Mouse (Mus musculus) spleen, adult 12 weeks (tissue): Measurements from ENCODE around the gene Kcnh7.
"Not testable (repeated sequence)": the region's sequence is repeated elsewhere in the genome, so short reads cannot be mapped to it uniquely, and the experiment has no call there.

Source experiments
- DNase-seq: peaks from one replicate; pipeline ENCODE4 v3.0.0; 2022; ENCODE audit warnings: low spot score

Kcnh7 gene

DNA sequence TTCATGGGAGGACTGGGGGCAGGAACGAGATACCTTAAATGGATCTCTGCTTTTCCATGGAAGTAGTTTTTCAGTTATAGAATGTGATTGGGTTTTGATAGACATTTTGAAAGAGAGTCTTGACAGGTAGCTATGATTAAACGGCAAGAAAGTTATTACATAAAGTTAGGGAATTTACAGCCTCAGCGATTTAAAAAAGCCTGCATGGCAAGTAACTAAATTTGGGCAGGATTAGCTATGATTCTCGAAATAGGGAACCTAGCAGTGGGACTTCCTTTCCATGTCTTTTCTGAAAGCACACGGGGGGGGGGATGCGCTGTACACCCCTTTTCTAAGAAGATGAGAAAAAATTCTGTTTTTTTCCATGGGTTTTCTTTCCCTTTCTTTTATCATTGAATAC, 466.8 kb downstream of the Kcnh7 start:
- DNase-seq = no peak

DNA sequence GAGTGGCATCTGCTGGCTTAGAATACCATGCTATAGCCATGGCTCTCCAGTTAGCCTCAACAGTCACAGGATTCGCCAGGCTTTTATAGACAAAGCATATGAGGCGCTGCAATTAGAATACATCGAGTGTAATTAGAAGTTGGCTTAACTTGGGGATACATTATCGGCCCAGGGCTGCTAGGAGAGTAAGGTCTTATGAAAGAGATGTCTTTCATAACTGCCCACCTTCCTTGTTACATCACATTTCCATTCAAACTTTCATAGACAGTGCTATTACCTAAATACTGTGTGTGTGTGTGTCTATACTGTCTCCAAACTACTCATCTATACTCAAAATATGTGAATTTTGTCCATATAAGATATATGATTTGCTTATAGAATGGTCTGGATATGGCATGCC, 468.8 kb downstream of the Kcnh7 start:
- no peak for DNase-seq

DNA sequence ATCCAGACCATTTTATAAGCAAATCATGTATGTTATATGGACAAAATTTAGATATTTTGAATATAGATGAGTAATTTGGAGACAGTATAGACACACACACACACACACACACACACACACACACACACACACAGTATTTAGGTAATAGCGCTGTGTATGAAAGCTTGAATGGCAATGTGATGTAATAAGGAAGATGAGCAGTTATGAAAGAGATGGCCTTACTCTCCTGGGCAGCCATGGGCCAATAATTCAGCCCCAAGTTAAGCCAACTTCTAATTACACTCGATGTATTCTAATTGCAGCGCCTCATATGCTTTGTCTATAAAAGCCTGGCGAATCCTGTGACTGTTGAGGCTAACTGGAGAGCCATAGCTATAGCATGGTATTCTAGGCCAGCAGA, 469.7 kb downstream of the Kcnh7 start:
- DNase-seq = not testable (repeated sequence)

DNA sequence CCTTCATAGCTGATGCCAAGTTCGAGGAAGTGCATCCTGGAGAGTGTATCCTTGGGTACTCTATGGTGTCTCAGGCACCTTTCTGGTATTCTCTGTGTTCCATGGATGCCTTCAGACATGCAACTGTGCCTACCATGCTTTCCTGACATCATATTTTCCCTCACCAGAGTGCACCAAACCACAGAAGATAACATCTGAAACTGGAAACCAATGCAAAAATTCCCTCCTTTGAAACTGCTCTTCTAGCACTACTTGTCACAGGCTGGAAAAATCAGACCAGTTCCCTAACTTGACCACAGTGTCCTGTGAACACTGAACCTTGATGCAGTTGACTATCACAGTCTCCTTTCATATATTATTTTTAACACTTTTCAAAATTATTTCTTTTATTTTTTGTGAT, 474.5 kb downstream of the Kcnh7 start:
- no peak for DNase-seq

DNA sequence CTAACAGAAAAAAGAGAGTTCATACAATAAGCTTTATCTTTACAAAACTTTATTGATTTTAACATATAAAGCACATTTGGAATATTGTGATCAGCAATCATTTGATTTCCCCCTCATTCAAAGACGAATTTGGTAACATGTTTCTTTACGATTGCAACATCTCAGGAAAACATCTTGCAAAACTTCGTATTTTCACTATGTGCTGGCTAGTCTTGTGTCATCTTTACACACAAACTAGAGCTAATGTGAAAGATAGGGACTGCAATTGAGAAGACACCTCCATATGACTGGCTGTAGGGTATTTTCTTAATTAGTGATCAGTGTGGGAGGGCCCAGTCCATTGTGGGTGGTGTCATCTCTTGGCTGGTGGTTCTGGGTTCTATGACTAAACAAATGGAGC, 477.8 kb downstream of the Kcnh7 start:
- DNase-seq = no peak

DNA sequence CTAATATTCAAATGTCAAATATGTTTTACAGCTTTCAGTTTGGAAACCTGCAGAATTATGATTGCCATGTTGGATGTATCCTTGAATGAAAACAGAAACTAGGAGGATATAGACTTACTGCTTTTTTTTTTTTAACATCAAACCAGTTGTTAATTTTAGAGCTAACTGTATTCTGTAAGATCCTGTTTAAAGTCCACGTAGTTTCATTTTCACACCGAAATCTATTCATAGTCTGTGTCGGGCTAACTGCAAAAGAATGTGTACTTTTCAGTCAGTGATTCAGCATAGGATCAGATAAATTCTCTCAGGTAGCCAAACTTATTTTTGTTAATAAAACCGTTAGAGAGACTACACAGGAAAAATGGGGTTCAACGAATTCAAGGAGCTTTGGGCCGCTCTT, 498.2 kb downstream of the Kcnh7 start:
- DNase-seq = no peak

DNA sequence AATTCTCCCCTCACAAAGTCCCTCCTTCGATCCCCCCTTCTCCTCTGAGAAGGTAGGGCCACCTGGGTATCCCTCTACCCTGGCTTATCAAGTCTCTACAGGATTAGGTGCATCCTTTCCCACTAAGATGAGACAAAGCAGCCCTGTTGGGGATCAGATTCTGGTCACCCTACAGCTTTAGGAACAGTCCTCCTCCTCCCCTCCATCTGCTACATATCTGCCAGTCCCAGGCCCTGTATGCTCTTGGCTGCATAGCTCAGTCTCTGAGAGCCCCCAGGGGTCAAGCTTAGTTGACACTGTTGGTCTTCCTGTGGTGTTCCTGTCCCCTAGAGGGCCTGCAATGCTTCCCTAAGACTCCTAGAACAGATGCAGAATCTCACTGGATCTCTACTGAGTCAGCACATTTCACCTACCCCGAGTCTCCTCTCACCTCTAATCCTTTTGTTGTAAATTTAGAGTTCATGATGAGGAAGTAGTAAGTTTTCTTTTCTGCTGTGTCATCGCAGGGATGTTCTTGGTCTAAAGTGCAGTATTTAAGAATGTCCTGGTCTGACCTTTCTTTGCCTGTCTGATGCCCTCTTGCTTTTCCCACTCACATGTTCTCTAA, 499.0 kb downstream of the Kcnh7 start:
- DNase-seq = no peak

DNA sequence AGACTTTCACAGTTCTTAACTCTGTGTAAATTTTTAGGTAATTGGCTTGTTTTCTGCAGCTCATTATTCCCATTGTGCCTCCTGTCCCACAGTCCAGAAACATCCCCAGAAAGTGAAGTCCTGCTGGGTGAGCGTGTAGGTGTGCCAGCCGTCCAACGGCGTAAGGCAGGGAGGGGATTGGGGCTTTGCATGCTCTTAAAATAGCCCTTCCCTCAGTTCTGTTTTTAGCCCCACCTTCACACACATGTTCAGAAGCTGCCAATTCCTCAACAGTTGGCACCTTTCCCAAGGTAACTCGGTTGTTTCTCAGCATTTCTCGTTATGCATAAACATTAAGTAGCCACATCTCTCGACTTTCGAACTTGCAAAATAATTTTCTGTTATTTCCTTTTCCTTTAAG, 502.4 kb downstream of the Kcnh7 start:
- no peak for DNase-seq

DNA sequence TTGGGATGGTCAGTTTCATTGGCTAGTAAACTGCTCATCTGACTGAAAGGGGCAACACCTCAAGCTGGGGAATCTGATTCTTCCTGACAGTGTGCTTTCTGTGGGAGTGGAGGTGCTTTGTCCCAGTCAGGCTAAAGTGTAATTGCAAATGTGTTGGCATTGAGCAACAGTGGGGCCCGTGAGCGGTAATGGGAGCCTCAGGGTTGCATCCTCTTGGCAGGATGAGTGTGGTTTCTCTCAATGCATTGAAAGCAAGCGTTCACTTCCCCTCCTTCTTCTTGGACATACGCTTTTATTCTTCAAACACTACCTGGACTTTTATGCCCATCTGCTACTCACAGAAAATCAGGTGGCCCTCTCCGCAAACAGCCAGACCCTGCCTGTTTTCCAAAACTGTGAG, 511.3 kb downstream of the Kcnh7 start:
- DNase-seq = no peak

DNA sequence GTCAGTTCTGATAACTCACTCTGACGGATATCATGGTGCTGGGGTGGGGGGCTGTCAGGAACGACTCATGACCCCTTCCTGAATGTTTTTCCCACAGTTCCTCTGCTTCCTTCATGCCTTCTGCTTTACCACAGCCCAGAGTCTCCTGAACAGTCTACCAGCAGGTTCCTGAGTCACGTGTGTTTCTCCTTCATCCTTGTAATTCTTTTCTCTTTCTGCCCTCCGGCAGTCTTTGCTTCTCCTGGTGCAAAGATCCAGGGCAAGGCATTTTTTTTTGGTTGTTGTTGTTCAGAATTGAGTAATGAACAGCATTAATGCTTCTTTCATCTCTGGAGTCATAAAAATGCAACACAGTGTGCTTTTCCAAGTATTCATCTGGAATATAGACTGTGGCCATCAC, 513.3 kb downstream of the Kcnh7 start:
- DNase-seq = no peak

DNA sequence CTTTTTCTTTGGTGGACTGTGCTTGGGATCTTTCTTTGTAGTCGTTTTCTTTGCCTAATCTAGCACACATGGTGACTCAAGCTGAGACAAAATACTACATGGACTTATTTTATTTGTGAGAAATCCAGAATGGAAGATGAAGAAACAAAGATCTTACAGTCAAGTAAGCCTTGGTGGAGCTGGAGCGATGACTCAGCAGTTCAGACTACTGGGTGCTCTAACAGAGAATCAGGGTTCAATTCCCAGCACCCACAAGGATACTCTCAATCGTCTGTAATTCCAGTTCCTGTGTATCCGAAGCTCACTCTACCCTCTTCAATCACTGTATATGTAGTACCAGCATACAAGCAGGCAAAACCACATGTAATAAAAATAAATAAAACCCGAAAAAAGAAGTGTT, 513.8 kb downstream of the Kcnh7 start:
- no peak for DNase-seq

DNA sequence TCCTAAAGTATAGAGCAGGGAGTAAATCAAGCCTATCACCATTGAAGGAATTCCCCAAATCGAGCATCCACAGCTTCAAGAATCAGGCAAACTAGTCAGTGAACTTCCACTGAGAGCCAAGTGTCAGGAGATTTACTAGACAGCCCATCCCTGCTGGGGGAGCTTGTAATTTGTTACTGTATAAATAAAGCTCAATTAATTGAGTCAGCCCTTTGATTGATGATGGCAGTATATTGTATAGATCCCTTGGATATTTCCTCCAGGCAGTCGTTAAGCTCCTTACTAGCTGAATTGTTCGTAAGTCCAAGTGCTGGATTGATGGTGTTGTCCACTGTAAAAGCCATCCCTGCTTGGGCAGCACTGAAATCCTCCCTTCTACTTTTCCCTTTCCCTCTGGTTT, 514.2 kb downstream of the Kcnh7 start:
- no peak for DNase-seq

DNA sequence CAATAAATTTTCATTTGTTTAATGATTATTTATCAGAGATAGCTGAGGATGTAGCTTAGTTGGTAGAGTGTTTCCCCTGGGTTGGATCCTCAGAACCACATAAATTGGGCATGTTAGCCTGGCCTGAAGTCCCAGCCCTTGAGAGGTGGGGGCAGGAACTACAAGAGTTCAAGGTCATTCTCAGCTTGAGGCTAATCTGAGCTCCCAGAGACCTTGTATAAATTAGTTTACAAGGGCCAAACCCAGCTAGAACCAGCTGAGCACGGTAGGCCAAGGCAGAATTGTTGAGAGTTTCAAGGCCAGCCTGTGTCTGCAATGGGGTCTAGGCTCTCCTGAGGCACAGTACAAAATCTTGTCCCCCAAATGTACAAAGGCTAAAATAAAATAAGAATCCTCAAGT, 518.6 kb downstream of the Kcnh7 start:
- DNase-seq = no peak

DNA sequence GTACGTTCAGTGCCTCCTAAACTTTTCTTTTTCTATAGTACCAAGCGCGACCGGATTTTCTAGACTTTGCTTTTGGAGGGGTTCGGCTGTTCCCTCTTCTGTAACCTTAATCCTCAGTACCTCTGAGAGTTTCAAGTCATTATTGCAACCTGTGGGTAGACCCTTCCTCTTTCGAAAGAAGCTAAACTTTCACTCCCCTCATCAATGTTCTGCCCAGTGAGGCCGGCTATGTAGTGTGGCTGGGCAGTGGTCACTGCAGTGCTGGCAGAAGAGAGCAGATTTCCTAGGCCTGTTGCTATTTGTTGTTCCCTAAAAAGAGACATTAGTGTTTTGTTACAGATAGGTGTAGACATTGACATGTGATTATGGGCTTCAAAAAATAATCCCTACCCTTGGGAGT, 519.2 kb downstream of the Kcnh7 start:
- DNase-seq = no peak

DNA sequence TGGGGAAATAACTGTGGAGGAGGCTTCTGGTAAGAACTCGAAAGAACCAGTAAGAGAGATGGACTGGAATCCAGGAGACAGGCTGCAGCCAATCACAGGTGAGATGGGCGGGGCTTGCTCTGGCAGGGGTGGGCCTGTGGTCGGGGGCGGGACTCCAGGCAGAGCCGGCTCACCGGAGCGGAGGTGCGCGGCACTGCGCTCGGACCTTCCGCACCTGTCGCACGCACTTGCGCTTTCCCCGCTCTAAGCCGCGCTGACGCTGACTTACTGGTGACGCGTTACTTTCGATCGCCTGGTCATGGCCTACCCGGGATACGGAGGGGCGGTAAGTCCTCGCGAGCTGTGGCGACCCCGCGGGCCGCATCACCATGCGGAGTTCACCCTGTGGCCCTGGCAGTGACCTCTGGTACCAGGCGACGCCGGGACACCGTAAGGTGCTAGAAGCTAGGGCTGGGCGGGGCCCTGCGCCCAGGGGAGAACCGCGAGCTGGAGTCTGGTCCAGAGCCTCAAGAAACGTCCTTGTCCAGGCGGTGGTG, 519.9 kb downstream of the Kcnh7 start, which contains the start of gene Gca:
Gene Gca, plus strand, starts transcription at position 151 of the 536 bp plus-strand sequence.
- DNase-seq = peak; percentile 61

DNA sequence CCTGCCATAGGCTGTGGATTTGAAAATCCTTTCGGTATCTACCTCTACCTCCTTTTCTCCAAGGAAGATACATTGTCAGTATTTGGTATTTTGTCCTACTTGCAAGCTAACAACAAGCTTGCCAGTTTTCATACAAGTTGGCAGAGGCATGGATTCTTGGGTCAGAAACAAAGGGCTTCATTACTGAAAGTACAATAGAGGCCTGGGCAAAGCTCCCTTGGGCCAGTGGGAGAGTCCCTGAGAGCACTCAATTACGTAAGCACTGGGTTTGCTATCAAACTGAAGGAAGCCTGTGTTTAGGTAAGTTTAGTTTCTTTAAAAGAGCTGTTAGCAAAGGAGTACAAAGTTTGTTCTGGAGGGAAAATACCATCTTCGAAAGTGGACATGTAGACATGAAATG, 521.5 kb downstream of the Kcnh7 start:
- DNase-seq = no peak

DNA sequence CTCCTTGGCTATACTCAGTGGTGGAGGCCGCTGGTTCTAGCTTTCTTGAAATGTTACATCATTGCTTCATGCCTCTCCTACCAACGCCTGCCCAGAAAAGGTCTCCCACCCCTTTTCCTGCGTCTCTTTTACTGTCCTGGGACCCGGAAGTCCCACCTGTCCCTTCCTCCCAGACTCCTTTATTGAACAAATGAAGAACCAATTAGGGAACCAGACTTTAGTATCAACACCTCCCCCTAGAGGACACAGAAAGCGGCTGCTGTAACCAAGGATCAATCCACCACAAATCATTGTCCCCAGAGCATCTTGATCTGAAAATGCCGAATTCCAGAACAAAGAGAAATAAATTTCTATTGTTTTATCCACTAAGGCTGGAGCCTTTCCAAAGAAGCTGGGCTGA, 523.5 kb downstream of the Kcnh7 start:
- DNase-seq = no peak

DNA sequence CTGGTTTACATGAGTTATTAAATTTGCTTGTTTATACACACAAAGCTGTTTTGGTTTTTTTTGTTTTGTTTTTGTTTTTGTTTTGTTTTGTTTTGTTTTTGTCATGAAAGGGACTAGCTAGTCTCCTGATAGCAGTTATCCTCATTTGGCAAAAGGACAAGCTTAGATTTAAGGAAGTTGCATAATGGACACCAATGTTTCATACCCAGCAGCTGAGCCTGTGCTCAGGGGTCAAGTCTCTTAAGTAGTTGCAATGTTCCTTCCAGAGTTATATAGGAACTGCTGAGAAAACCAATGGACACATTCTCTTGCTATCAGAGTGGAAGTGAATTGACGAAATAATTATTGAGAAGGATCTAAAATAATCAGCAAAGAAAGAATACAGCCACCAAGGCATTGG, 528.0 kb downstream of the Kcnh7 start:
- no peak for DNase-seq

DNA sequence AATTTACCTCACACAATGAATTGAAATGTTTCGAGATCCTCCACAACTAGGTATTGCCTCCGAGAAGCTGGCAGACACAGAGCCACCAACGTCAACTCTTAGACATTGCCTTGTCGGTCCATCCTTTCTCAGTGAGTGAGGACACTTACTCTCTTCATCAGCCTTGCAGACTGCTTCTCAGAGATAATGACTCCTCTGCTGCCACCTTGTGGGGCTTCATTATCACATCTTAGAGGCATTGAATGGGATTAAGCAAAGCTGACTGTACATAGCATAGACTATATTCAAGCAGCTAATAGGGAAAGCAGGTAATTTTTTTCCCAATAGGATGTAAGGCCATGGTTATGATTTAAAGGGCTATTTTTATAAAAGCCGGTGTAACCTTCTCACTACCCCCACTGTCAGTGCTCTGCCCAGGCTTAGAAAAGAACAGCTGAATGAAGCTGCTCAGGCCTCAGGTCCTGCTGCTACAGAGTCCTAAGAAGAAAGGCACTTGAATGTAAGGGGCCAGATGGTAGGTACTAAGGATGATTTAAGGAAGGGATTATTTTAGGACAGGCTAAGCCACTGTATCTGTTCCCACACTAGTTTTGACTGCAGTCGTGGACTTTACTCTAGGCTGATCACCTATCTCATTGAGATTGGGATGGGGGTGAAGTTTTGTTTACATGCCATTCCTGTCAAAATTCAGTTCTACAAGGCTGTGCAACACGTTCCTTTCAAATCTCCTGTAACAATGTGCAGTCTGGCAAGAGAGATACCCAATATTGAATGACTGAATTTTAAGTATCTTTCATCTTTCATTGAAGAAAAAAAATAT, 529.4 kb downstream of the Kcnh7 start:
- DNase-seq = peak; percentile 20

DNA sequence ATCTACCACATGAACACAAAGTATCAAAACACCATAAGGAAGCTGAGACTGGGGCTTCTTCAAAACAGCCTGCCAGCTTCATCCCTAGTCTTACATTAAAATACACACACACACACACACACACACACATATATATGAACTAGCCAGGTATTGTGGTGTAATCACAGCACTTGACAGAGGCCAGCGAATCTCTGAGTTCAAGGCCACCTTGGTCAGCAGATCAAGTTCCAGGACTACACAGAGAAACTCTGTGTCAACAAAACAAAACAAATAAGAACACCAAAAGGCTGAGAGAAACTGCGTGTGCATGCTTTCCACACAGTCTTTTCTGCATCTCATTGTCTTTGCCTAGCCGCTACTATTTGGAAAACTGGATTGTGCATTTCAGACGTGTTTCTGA, 531.6 kb downstream of the Kcnh7 start:
- DNase-seq = no peak

DNA sequence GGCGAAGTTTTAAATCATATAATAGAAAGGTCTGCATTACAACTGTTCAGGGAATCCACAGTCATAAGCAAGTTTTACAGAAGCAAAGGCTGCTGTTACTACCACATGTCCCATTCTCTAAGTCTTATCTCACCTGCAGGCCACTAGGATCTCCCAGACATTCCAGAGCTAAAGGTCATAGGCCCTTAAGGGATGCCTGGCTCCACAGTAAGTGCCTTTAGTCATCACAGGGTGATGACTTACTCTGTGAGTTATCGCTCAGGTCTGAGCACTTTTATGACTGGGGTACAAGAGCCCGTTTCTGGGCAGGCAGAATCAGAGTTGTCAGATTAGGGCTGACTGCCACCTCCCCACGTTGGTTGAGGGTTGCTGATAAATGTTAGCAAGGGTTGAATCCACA, 532.2 kb downstream of the Kcnh7 start:
- no peak for DNase-seq

DNA sequence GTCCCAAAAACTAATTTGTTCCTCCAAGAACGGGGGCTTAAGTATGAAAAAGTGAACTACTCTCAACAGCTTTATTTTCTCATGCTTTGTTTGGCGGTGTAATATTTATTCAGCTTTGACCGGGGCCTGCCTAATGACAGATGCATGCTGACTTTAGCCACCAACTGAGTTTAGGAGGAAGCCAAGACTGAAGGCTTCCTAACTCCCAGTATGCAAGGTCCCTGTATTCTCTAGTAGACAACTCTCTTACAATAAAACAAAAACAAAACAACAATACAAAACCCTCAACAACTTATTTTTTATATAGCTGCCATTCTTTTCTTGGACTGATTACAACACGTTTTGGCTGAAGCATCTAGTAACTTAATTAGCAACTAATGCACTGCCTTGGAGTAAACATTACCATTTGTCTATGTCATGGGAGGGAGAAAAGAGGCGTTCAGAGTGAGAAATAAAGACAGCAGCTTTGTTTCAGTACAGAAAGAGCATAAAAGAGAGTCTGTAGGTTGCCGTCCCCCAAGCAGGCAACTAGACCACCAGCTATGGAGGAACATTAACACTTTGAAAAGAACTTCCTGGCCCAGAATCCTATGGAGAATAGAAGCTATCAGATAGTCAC, 537.3 kb downstream of the Kcnh7 start:
- no peak for DNase-seq

DNA sequence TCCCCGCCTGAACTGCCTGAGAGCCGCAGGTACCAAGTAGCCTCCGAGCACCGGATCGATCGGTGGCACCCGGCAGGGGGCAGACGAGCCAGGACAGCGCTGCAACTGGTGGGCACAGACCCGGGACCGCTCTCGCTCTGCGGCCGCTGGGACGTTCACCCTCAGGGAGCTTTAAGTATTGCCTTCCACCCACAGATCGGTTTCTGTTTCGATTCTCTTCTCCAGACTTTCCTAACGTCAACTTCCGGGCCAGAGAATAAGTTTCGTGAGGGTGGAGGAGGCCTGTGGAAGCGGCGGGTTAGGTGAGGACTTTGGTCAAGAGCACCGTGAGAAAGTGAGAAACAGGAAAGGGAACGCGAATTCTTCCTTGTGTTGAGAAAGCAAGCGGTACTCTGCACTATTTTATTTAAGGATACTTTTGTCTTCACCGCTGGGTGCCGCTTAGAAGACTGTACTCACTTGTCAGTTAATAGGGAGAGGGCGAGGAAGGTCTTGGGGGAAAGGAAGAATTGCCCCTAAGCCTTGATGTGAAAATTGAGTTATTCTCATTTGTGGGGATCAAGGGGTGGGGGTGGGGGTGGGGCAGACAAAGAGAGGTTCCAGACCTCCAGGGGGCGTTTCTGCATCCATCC, 538.0 kb downstream of the Kcnh7 start, which contains the start of gene Ifih1:
Gene Ifih1, minus strand, starts transcription at position 242 of the 632 bp plus-strand sequence.
- DNase-seq = peak; percentile 61
